Mouse (Mus musculus): ENCODE measurements around the gene Cenph. TPM values are rescaled to one million over a fixed set of nuclear protein-coding genes. Genes with fewer than 3 reads are reported as not detected.

Cenph gene
- polyA plus RNA-seq (2014; fragmentation: Illumina TruSeq; extraction: RNeasy Lipid Tissue Mini Kit (QIAGEN cat#74804); ENCODE audit: low read depth, low replicate concordance) = 3.3 TPM

DNA sequence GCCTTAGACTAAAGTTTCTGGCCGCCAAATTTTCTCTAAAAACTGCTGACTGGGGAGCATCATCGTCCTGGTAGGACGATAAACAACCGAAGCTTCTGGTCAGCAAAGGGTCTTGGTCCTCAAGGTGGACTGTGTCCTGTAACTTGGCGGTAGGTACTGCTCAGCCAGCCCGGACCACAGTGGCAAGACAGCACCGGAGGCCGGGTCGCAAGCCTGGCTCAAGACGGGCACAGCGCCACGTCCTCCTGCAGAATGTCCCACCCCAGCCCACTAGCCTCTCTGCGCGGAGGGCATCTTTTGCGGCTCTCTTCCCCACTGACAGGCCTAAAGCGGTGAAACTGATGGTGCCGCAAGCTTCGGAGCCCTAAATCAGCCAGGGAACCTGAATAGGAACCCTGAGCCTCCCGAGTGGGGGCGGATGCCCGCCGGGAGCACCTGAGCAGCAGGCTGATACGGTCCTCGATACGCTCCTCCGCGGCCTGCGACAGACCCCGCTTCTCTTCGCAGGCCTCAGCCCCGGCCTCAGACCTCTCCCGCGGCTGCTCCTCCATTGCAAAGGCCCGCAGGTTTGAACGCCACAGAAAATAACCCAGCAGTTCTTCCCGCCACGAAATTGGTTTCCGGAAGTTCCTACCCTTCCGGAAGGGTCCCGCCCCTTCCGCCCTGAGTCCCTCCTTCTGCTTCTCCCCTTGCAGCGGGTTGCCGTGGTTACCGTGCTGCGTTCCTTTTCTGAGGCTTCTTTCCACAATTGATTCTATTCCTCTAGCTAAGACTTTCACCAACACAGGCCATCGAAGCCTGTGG, at the start of gene Cenph:
TSS of gene Cenph (minus strand) at position 648 of the 804 bp plus-strand sequence.

DNA sequence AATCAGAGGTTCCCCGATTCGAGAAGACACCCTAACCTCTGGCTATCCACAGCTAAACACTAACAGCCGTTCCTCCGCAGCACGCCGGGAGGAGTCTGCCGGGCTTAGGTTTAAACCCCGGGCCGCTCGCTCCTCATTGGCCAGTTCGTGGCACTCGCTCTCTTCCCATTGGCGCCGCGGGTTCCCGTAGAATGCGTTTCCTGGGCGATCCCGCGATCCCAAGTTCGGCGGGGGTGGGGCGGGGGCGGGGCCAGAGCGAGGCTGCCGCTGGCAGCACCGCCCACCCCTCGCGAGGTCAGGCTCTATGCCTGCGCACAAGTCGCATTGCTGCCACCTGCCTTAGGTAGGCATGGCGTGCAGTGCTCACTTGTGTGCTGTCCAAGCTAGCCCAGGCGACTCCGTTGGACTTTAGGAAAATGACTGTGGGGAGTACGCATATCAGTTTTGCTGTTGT, 10.7 kb upstream of the Cenph start, which contains the start of gene Ccnb1:
TSS of gene Ccnb1 (minus strand) at position 157 of the 454 bp plus-strand sequence.

DNA sequence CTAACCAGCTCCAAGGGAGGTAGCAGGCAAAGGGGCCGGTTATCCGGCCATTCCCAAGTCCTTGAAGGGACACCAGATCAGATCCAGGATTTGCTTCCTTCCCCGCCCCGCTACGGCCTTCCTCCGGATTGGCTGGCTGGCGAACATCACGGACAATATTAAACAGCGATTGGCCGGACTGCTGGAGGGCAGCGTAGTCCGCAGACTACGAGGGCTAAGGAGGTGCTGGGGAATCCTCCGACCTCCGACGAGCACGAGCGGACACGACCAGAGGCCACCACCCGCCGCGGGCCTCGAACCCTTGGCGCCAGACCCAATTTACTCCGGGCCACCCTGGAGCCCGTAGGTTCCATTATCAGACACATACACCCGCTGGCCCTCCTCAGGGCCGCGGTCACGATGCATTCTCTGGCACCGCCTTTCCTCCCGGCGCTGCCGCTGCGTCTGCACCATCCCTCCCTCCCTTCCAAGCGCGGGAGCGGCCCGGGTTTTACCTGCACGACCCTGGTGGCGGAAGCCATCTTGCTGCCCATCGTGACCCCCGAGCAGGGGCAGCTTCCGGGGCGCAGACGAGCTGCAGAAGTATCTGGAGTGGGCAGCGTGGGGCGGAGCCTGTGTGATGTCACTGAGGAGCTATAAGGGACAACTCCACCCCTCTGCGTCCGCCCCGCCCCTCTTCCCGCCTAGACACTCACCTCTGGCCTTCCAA, 31.5 kb downstream of the Cenph start, which contains the start of gene Mrps36:
TSS of gene Mrps36 (minus strand) at position 624 of the 709 bp plus-strand sequence.

DNA sequence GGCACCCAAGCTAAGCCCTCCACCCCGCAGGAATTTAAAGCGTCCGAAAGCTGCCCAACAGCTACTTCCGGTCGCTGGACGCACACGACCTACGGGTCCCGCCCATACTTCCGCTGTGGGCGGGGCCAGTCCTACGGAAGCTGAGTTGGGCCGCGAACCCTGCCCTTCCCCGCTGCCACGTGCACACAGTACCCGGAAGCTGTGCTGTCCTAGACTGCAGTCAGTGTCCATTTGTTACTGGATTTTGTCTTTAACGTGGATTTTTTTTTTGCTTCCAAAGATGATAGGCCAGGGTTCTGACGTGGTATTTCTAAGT, 44.9 kb downstream of the Cenph start, which contains the start of gene Cdk7:
TSS of gene Cdk7 (minus strand) at position 79 of the 316 bp plus-strand sequence.

Other genes with a start within 250 kb of the Cenph start
- 9.4 TPM for gene Ocln, start 223.2 kb downstream of the Cenph start, polyA plus RNA-seq (2014; fragmentation: Illumina TruSeq; extraction: RNeasy Lipid Tissue Mini Kit (QIAGEN cat#74804); ENCODE audit: low read depth, low replicate concordance)
- gene Marveld2, start 158.9 kb downstream of the Cenph start, polyA plus RNA-seq (2014; fragmentation: Illumina TruSeq; extraction: RNeasy Lipid Tissue Mini Kit (QIAGEN cat#74804); ENCODE audit: low read depth, low replicate concordance) = 0.17 TPM
- gene Ak6, start 124.9 kb downstream of the Cenph start, polyA plus RNA-seq (2014; fragmentation: Illumina TruSeq; extraction: RNeasy Lipid Tissue Mini Kit (QIAGEN cat#74804); ENCODE audit: low read depth, low replicate concordance) = 209 TPM
- gene Rad17, start 124.8 kb downstream of the Cenph start, polyA plus RNA-seq (2014; fragmentation: Illumina TruSeq; extraction: RNeasy Lipid Tissue Mini Kit (QIAGEN cat#74804); ENCODE audit: low read depth, low replicate concordance) = 72.3 TPM
- gene Taf9, start 124.3 kb downstream of the Cenph start, polyA plus RNA-seq (2014; fragmentation: Illumina TruSeq; extraction: RNeasy Lipid Tissue Mini Kit (QIAGEN cat#74804); ENCODE audit: low read depth, low replicate concordance) = 4.7 TPM
- 1.6 TPM for gene Ccdc125, start 106.2 kb downstream of the Cenph start, polyA plus RNA-seq (2014; fragmentation: Illumina TruSeq; extraction: RNeasy Lipid Tissue Mini Kit (QIAGEN cat#74804); ENCODE audit: low read depth, low replicate concordance)
- gene Cdk7, start 45.0 kb downstream of the Cenph start, polyA plus RNA-seq (2014; fragmentation: Illumina TruSeq; extraction: RNeasy Lipid Tissue Mini Kit (QIAGEN cat#74804); ENCODE audit: low read depth, low replicate concordance) = 55.3 TPM
- 145 TPM for gene Mrps36, start 31.2 kb downstream of the Cenph start, polyA plus RNA-seq (2014; fragmentation: Illumina TruSeq; extraction: RNeasy Lipid Tissue Mini Kit (QIAGEN cat#74804); ENCODE audit: low read depth, low replicate concordance)
- gene Ccnb1, start 10.7 kb upstream of the Cenph start, polyA plus RNA-seq (2014; fragmentation: Illumina TruSeq; extraction: RNeasy Lipid Tissue Mini Kit (QIAGEN cat#74804); ENCODE audit: low read depth, low replicate concordance) = 8.5 TPM
- gene Slc30a5, start 57.5 kb upstream of the Cenph start, polyA plus RNA-seq (2014; fragmentation: Illumina TruSeq; extraction: RNeasy Lipid Tissue Mini Kit (QIAGEN cat#74804); ENCODE audit: low read depth, low replicate concordance) = 157 TPM